Mouse (Mus musculus): Measurements from ENCODE around the gene Camta2. TPM values are rescaled to one million over a fixed set of nuclear protein-coding genes. Genes with fewer than 3 reads are reported as not detected.

Camta2 gene
- total RNA-seq, 1 experiment = 3.9 TPM

GRCm38 (mm10) chr11:70678576-70678975 lies 9.3 kb downstream of the Camta2 start:
- Histone ChIP-seq H3K27ac (ENCODE audit: insufficient read depth, low read depth, low read length, poor library complexity, severe bottlenecking) (no peak overlapping the region), H3K4me3 (ENCODE audit: insufficient read depth in 1 of 2, low read depth in 1 of 2, low read length in 2 of 2, poor library complexity in 1 of 2, severe bottlenecking in 1 of 2) (no peak overlapping the region), H3K4me1 (ENCODE audit: control insufficient read depth in 2 of 2, insufficient read depth in 2 of 2, low read length in 2 of 2, poor library complexity in 1 of 2) (peaks cover 5 to 28% of the 10 kb centered on the region in 2 experiments; a peak in 3 of 4 replicates), H3K9me3 (ENCODE audit: control insufficient read depth, insufficient read depth, low read depth, low read length) (no peaks in the 10 kb centered on the region), H3K36me3 (ENCODE audit: control insufficient read depth, insufficient read depth, low read length, poor library complexity, severe bottlenecking) (peaks cover 6% of the 10 kb centered on the region; the same call in 1 of the 2 replicates), H3K9ac (ENCODE audit: insufficient read depth, low read depth, low read length, poor library complexity, severe bottlenecking) (no peak overlapping the region)
- in situ Hi-C loops (cut with MboI; ENCODE audit: low sequenced_read_pairs in 2 of 2, unreplicated experiment in 2 of 2) = no loop called here
- no peak for DNase-seq (ENCODE audit: low read depth, low spot score)
- TF ChIP-seq ZC3H11A (IDR thresholded peaks at IDR 0.05; ENCODE audit: borderline replicate concordance, low read depth, low read length) = no peak
- no peak for TF ChIP-seq MAFK (IDR thresholded peaks at IDR 0.05; ENCODE audit: insufficient read depth, low read depth, low read length)
- TF ChIP-seq CHD2 (IDR thresholded peaks at IDR 0.05; ENCODE audit: low read depth, low read length) = no peak
- TF ChIP-seq ZNF384 (IDR thresholded peaks at IDR 0.05; ENCODE audit: low read depth, low read length) = no peak
- TF ChIP-seq HCFC1 (IDR thresholded peaks at IDR 0.05; ENCODE audit: borderline replicate concordance, insufficient read depth, low read length) = no peak

- no peak overlapping the region for H3K9ac ChIP-seq (ENCODE audit: insufficient read depth, low read depth, low read length, poor library complexity, severe bottlenecking)
- peaks cover 3% of the 10 kb centered on the region; the same call in 1 of the 2 replicates for H3K36me3 ChIP-seq (ENCODE audit: control insufficient read depth, insufficient read depth, low read length, poor library complexity, severe bottlenecking)
- no peak overlapping the region for H3K4me3 ChIP-seq (ENCODE audit: insufficient read depth in 1 of 2, low read depth in 1 of 2, low read length in 2 of 2, poor library complexity in 1 of 2, severe bottlenecking in 1 of 2)
- in situ Hi-C loops (cut with MboI; ENCODE audit: low sequenced_read_pairs in 2 of 2, unreplicated experiment in 2 of 2) = no loop called here
- peaks cover 5 to 23% of the 10 kb centered on the region in 2 experiments; a peak in 3 of 4 replicates for H3K4me1 ChIP-seq (ENCODE audit: control insufficient read depth in 2 of 2, insufficient read depth in 2 of 2, low read length in 2 of 2, poor library complexity in 1 of 2)
- TF ChIP-seq CHD2 (IDR thresholded peaks at IDR 0.05; ENCODE audit: low read depth, low read length) (no peak), ZC3H11A (IDR thresholded peaks at IDR 0.05; ENCODE audit: borderline replicate concordance, low read depth, low read length) (no peak), HCFC1 (IDR thresholded peaks at IDR 0.05; ENCODE audit: borderline replicate concordance, insufficient read depth, low read length) (no peak), MAFK (IDR thresholded peaks at IDR 0.05; ENCODE audit: insufficient read depth, low read depth, low read length) (no peak), ZNF384 (IDR thresholded peaks at IDR 0.05; ENCODE audit: low read depth, low read length) (no peak)
- no peak for DNase-seq (ENCODE audit: low read depth, low spot score)
- H3K27ac ChIP-seq (ENCODE audit: insufficient read depth, low read depth, low read length, poor library complexity, severe bottlenecking) = no peak overlapping the region
- no peaks in the 10 kb centered on the region for H3K9me3 ChIP-seq (ENCODE audit: control insufficient read depth, insufficient read depth, low read depth, low read length)
Observed at GRCm38 (mm10) chr11:70678092-70678491, 9.8 kb downstream of the Camta2 start.

- peaks cover 0 to 13% of the 10 kb centered on the region in 2 experiments; a peak in 1 of 4 replicates for H3K4me1 ChIP-seq (ENCODE audit: control insufficient read depth in 2 of 2, insufficient read depth in 2 of 2, low read length in 2 of 2, poor library complexity in 1 of 2)
- no peak overlapping the region for H3K4me3 ChIP-seq (ENCODE audit: insufficient read depth in 1 of 2, low read depth in 1 of 2, low read length in 2 of 2, poor library complexity in 1 of 2, severe bottlenecking in 1 of 2)
- no peak overlapping the region for H3K27ac ChIP-seq (ENCODE audit: insufficient read depth, low read depth, low read length, poor library complexity, severe bottlenecking)
- peaks cover 5% of the 10 kb centered on the region; the same call in 1 of the 2 replicates for H3K36me3 ChIP-seq (ENCODE audit: control insufficient read depth, insufficient read depth, low read length, poor library complexity, severe bottlenecking)
- no peak for DNase-seq (ENCODE audit: low read depth, low spot score)
- in situ Hi-C loops (cut with MboI; ENCODE audit: low sequenced_read_pairs in 2 of 2, unreplicated experiment in 2 of 2) = no loop called here
- TF ChIP-seq CHD2 (IDR thresholded peaks at IDR 0.05; ENCODE audit: low read depth, low read length) (no peak), HCFC1 (IDR thresholded peaks at IDR 0.05; ENCODE audit: borderline replicate concordance, insufficient read depth, low read length) (no peak), ZNF384 (IDR thresholded peaks at IDR 0.05; ENCODE audit: low read depth, low read length) (no peak), MAFK (IDR thresholded peaks at IDR 0.05; ENCODE audit: insufficient read depth, low read depth, low read length) (no peak)
- no peaks in the 10 kb centered on the region for H3K9me3 ChIP-seq (ENCODE audit: control insufficient read depth, insufficient read depth, low read depth, low read length)
- H3K9ac ChIP-seq (ENCODE audit: insufficient read depth, low read depth, low read length, poor library complexity, severe bottlenecking) = no peak overlapping the region
Observed at GRCm38 (mm10) chr11:70674501-70674900, 13.4 kb downstream of the Camta2 start.

GRCm38 (mm10) chr11:70674014-70674413 lies 13.9 kb downstream of the Camta2 start:
- H3K36me3 ChIP-seq (ENCODE audit: control insufficient read depth, insufficient read depth, low read length, poor library complexity, severe bottlenecking) = peaks cover 5% of the 10 kb centered on the region; the same call in 1 of the 2 replicates
- no peak for DNase-seq (ENCODE audit: low read depth, low spot score)

More at GRCm38 (mm10) chr11:70674014-70674413, 13.9 kb downstream of the Camta2 start:
- Histone ChIP-seq H3K4me3 (ENCODE audit: insufficient read depth in 1 of 2, low read depth in 1 of 2, low read length in 2 of 2, poor library complexity in 1 of 2, severe bottlenecking in 1 of 2) (no peak overlapping the region), H3K9me3 (ENCODE audit: control insufficient read depth, insufficient read depth, low read depth, low read length) (no peaks in the 10 kb centered on the region), H3K4me1 (ENCODE audit: control insufficient read depth in 2 of 2, insufficient read depth in 2 of 2, low read length in 2 of 2, poor library complexity in 1 of 2) (peaks cover 0 to 13% of the 10 kb centered on the region in 2 experiments; a peak in 1 of 4 replicates), H3K9ac (ENCODE audit: insufficient read depth, low read depth, low read length, poor library complexity, severe bottlenecking) (no peak overlapping the region), H3K27ac (ENCODE audit: insufficient read depth, low read depth, low read length, poor library complexity, severe bottlenecking) (no peak overlapping the region)
- in situ Hi-C loops (cut with MboI; ENCODE audit: low sequenced_read_pairs in 2 of 2, unreplicated experiment in 2 of 2) = no loop called here
- no peak for TF ChIP-seq HCFC1 (IDR thresholded peaks at IDR 0.05; ENCODE audit: borderline replicate concordance, insufficient read depth, low read length)
- TF ChIP-seq MAFK (IDR thresholded peaks at IDR 0.05; ENCODE audit: insufficient read depth, low read depth, low read length) = no peak
- TF ChIP-seq ZNF384 (IDR thresholded peaks at IDR 0.05; ENCODE audit: low read depth, low read length) = no peak
- TF ChIP-seq ZC3H11A (IDR thresholded peaks at IDR 0.05; ENCODE audit: borderline replicate concordance, low read depth, low read length) = no peak
- no peak for TF ChIP-seq CHD2 (IDR thresholded peaks at IDR 0.05; ENCODE audit: low read depth, low read length)
